Mouse (Mus musculus) adrenal gland, adult 8-10 months (tissue): ENCODE data around the gene Mfsd8. TPM values are rescaled to one million over a fixed set of nuclear protein-coding genes. Genes with fewer than 3 reads are reported as not detected.
"Not testable (repeated sequence)": the region's sequence is repeated elsewhere in the genome, so short reads cannot be mapped to it uniquely, and the experiment has no call there.

Source experiments
- DNase-seq: peaks from one replicate; pipeline ENCODE4 v3.0.0; 2022
- total RNA-seq, 4 experiments: library from RNA; stranded (reverse); gene quantifications; 2 replicates each; pipeline ENCODE4 v1.2.4; 2022

Mfsd8 gene
- 10 to 100 TPM; 18.8 to 28.4 (median 20.2) TPM for total RNA-seq

DNA sequence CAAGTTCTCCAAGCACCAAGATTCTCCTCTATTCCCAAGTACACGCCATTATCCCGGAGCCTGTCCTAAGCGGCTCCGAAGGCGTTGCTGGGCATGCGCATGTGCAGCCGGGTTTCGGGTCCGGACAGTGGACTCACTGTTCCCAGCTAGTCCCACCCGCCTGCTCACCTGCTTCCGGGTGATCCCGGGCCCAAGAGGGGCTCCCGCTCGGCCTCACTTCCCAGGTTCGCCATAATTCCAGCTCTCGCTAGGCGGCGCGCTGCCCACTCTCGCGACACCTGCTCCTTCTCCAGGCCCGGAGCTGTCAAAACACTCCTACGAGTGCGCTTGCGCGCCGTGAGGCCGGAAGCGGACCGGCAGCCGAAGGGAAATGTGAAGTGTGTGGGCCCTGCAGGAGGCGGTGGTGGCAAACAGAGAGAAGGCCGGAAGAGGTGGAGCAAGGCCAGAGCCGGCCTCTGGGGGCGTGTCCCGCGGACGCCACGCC, at the start of gene Mfsd8:
Gene Mfsd8 (minus strand): TSS at position 414 of the 484 bp plus-strand sequence.
- peak; percentile 97 for DNase-seq

- DNase-seq = peak; percentile 15
These were observed 47.6 kb upstream of the Mfsd8 start for GRCm38 (mm10) chr3:40894336-40894735.

DNA sequence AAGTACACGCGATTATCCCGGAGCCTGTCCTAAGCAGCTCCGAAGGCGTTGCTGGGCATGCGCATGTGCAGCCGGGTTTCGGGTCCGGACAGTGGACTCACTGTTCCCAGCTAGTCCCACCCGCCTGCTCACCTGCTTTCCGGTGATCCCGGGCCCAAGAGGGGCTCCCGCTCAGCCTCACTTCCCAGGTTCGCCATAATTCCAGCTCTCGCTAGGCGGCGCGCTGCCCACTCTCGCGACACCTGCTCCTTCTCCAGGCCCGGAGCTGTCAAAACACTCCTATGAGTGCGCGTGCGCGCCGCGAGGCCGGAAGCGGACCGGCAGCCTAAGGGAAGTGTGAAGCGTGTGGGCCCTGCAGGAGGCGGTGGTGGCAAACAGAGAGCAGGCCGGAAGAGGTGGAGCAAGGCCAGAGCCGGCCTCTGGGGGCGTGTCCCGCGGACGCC, 47.2 kb upstream of the Mfsd8 start:
- peak; percentile 99 for DNase-seq

GRCm38 (mm10) chr3:40853123-40853738, 6.5 kb upstream of the Mfsd8 start:
- not testable (repeated sequence) for DNase-seq

DNA sequence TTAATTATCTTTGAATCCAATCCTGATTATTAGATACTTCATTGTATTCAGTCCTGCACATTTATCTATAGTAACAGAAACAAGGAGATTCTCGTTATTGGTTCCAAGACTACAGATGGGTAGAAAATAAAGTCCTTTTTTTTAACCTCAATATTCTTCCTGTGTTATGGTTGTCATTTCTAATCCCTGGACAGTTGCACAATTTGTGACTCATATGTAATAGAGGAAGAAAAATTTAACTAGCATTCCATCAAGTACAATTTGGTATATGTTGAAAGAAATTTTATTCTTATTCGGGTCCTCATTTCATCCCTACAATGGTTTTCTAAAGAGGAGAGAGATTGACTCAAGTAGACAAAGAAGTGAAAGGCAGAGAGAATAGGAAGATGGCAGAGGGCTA, 1.2 kb upstream of the Mfsd8 start:
- not testable (repeated sequence) for DNase-seq

DNA sequence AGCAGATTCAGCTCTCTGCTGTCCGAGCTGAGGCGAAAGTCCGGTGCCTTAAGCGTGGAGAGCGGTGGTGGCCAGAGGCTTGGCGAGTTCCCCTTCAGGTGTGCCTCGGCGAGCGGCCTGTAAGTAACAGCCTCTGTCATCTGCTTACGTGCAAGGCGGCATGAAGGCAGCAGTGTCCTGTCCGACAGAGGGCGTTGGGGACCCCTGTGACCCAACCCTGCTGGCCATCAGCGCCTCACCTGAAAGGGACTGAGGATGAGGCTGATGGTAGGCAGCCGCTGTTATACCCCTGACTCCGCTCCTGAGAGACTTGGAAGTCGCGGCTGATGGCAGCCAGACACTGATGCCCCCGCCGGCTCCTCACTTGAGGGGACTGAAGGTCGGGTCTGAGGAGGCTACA, 332 bp upstream of the Mfsd8 start:
- DNase-seq = peak; percentile 45

GRCm38 (mm10) chr3:40846957-40847017, 101 bp upstream of the Mfsd8 start, which contains the start of gene Abhd18:
Abhd18 (plus strand) TSS chr3:40846970.
- DNase-seq = not testable (repeated sequence)

GRCm38 (mm10) chr3:40845521-40845920, 1.2 kb downstream of the Mfsd8 start:
- DNase-seq = peak; percentile 9

DNA sequence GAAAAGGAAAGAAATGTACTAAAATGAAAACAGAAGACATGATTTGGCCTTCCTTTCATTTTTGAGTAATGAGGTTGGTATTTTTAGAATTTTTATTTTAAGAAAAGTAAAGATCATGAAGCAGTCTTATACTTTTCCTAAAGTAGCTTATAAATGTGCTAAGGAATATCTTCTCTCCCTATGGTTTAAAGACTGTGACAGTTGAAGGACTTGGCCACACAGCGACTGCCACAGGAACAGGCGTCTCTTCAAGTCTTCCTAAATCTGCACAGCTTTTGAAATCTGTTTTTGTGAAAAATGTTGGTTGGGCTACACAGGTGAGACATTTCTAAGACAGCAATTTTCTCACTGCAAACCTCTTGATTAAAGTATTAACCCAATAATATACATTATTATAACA, 33.4 kb downstream of the Mfsd8 start:
- DNase-seq = no peak

DNA sequence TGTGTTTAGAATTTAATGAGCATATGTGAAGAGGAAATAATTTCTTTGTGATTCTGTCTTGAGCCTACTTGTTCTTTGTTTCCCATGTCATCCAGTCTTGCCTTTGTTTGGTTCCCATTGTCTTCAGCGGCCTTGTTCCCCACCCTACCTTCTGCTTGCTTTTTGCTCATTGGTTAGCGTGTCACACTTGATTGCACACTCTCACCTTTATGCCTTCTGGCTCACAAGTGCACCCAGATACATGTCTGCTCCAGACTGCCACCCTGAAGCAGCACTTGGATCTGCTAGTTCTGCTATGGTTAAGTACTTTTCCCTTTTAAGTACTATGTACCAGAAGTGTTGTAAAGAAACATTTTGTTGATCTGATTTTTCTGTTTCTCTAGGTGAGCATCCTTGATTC, 36.8 kb downstream of the Mfsd8 start:
- DNase-seq = no peak

GRCm38 (mm10) chr3:40808686-40809085, 38.0 kb downstream of the Mfsd8 start:
- no peak for DNase-seq

GRCm38 (mm10) chr3:40806871-40807270, 39.8 kb downstream of the Mfsd8 start:
- DNase-seq = no peak

DNA sequence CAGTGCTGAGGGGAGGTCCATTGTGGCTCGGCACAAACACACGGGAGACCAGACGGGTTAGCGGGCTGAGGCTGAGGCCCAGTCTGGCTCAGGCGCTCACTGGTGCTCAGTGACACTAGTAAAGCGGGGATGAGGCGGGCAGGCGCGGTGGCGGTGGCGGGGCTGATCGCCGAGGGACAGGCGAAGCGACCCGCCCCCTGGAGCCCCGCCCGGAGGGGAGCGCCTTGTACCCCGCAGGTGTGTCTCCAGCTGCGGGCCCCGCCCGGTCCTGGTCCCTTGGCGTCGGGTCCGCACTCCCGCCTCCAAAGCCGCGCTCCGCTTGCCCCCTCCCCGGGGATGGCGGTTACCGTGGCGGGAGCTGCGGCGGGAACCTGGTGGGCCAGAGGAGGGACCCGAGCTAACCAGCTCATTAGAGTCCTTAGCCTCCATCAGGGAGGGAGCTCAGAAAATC, 46.3 kb downstream of the Mfsd8 start:
- no peak for DNase-seq

DNA sequence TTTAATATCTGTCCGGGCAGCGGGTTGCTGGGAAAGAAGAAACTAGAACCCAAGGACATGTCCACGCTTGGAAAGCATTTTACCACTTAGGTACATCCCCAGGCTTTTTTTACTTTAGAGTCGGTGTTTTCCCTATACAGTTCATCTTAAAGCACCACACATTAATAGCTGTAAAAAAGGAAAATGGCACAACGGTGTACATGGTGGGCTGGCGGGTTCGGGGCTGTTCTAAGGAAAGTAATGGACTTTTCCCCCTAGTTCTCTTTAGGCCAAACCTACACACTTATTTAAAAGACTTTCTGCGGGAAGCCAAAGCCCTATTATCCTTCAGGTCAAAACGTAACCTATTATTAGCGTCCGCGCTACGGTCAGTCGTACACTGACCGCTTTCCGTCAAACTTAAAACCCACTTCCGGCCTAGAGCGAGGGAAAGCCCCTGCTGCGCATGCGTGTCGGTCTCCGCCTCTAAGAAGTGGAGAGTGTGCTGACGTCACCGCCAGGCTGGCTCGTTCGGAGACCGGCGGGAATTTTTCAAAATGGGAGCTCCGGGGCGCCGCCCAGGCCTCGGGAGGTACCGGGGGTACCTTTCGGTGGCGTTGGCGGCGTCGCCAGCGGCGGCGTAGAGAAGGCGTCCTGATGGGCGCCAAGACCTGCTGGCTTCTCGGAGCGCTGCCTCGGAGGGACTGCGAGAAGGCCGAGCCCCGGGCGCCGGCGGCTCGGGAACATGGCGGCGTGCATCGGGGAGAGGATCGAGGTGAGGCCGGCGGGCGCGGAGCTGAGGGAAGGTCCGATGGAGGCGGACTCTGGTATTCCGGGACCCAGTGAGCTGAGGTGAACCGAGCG, 46.9 kb downstream of the Mfsd8 start, which contains the start of gene Plk4:
Gene Plk4 (plus strand): TSS at position 490 of the 843 bp plus-strand sequence.
- peak; percentile 96 for DNase-seq

GRCm38 (mm10) chr3:40798500-40798899, 48.2 kb downstream of the Mfsd8 start:
- peak; percentile 25 for DNase-seq

GRCm38 (mm10) chr3:40798054-40798453, 48.6 kb downstream of the Mfsd8 start:
- no peak for DNase-seq

- DNase-seq = no peak
These were observed 52.9 kb downstream of the Mfsd8 start for GRCm38 (mm10) chr3:40793783-40794182.

Other genes with a start within 250 kb of the Mfsd8 start
- under 1 TPM in 1 of 4 experiments, not detected in 3; 0.22 TPM for gene Slc25a31, start 138.0 kb downstream of the Mfsd8 start, total RNA-seq
- gene Hspa4l, start 102.4 kb downstream of the Mfsd8 start, total RNA-seq = 100 to 1,000 TPM in 1 of 4 experiments, 10 to 100 TPM in 3; 68.7 to 102 (median 70.5) TPM
- 1 to 10 TPM; 4.2 to 8.7 (median 5.5) TPM for gene Plk4, start 46.9 kb downstream of the Mfsd8 start, total RNA-seq
- gene Abhd18, start 84 bp upstream of the Mfsd8 start, total RNA-seq = 1 to 10 TPM; 4.4 to 8.6 (median 6.9) TPM
- under 1 TPM in 2 of 4 experiments, not detected in 2; 0.19 to 0.34 TPM for gene 1700034I23Rik, start 55.7 kb upstream of the Mfsd8 start, total RNA-seq
- gene Larp1b, start 102.9 kb upstream of the Mfsd8 start, total RNA-seq = 10 to 100 TPM; 22.3 to 33.3 (median 26.7) TPM
- gene Pgrmc2, start 236.2 kb upstream of the Mfsd8 start, total RNA-seq = 10 to 100 TPM; 50.4 to 57.7 (median 54.3) TPM